Mouse (Mus musculus) lung, adult 2 months (tissue): ENCODE data around the gene Aamdc.

Experiments used
- CTCF ChIP-seq: fragments of 200-500 bp; IDR thresholded peaks from 2 replicates; pipeline ENCODE4 v1.5.1; 2011; ENCODE audit warnings: mild to moderate bottlenecking, low read length, control low read depth; ENCODE audit not compliant: insufficient read depth
- POLR2A ChIP-seq: fragments of 200-500 bp; IDR thresholded peaks from 2 replicates; pipeline ENCODE4 v1.6.1; 2011; ENCODE audit warnings: low read depth, mild to moderate bottlenecking, control low read depth, low read length, borderline replicate concordance; ENCODE audit errors: extremely low read depth

GRCm38 (mm10) chr7:97622676-97623075 is 43.4 kb upstream of the Aamdc start:
- TF ChIP-seq CTCF (no peak), POLR2A (no peak)
